Mouse (Mus musculus) C2C12 (cell line): ENCODE results near the gene Celf2. TPM values are rescaled to one million over a fixed set of nuclear protein-coding genes. Genes with fewer than 3 reads are reported as not detected.

Source experiments
- H3K27me3 ChIP-seq: one replicate; pipeline ENCODE4 v1.6.1; 2011; ENCODE audit not compliant: control insufficient read depth, insufficient read depth, insufficient read length
- H3K36me3 ChIP-seq: one replicate; pipeline ENCODE4 v1.6.1; 2011; ENCODE audit not compliant: control insufficient read depth, insufficient read depth
- H3K4me3 ChIP-seq: one replicate; pipeline ENCODE4 v1.5.1; 2011; ENCODE audit warnings: mild to moderate bottlenecking, control low read depth; ENCODE audit not compliant: poor library complexity, insufficient read depth, severe bottlenecking
- H3K79me2 ChIP-seq: one replicate; pipeline ENCODE4 v1.6.1; 2011; ENCODE audit not compliant: control insufficient read depth, insufficient read depth
- H3K79me3 ChIP-seq: one replicate; pipeline ENCODE4 v1.6.1; 2011; ENCODE audit warnings: low read depth, control low read depth
- H3ac ChIP-seq: one replicate; pipeline ENCODE3; 2011; ENCODE audit warnings: low read depth; ENCODE audit not compliant: control insufficient read depth, insufficient read length
- CEBPB ChIP-seq: IDR thresholded peaks from one replicate; pipeline ENCODE4 v1.6.1; 2011; ENCODE audit warnings: low read depth, mild to moderate bottlenecking, control low read depth, moderate library complexity
- CTCF ChIP-seq: IDR thresholded peaks from one replicate; pipeline ENCODE4 v1.5.1; 2011; ENCODE audit not compliant: control insufficient read depth, insufficient read depth, insufficient read length
- FOSL1 ChIP-seq: IDR thresholded peaks from one replicate; pipeline ENCODE4 v1.8.0; 2011; ENCODE audit warnings: mild to moderate bottlenecking, low read length; ENCODE audit not compliant: poor library complexity, insufficient read depth, severe bottlenecking
- MAX ChIP-seq: IDR thresholded peaks from one replicate; pipeline ENCODE4 v1.6.1; 2011; ENCODE audit warnings: mild to moderate bottlenecking, control low read depth
- MYOD1 ChIP-seq: IDR thresholded peaks from one replicate; pipeline ENCODE4 v1.6.1; 2011; ENCODE audit warnings: low read depth; ENCODE audit not compliant: control insufficient read depth, insufficient read length
- MYOG ChIP-seq: IDR thresholded peaks from one replicate; pipeline ENCODE4 v1.6.1; 2011; ENCODE audit not compliant: control insufficient read depth, insufficient read length; ENCODE audit errors: extremely low read depth
- USF1 ChIP-seq: IDR thresholded peaks from one replicate; pipeline ENCODE4 v1.6.1; 2011; ENCODE audit warnings: low read depth, mild to moderate bottlenecking, control low read depth, moderate library complexity
- polyA plus RNA-seq: library from polyadenylated mRNA; unstranded; fragments of >200 nt; fragmentation: generic; extraction: Trizol; gene quantifications from one replicate; pipeline ENCODE4 v1.2.1, GENCODE M21; 2012; ENCODE audit warnings: missing spikeins

Celf2 gene
- polyA plus RNA-seq, 1 experiment = 14.3 TPM

GRCm38 (mm10) chr2:6623802-6624201 is 885.6 kb downstream of the Celf2 start:
- H3K36me3 ChIP-seq = no peaks in the 10 kb centered on the region
- no peaks in the 10 kb centered on the region for H3K27me3 ChIP-seq
- no peaks in the 10 kb centered on the region for H3K79me3 ChIP-seq
- no peak overlapping the region for H3K4me3 ChIP-seq
- TF ChIP-seq MAX (no peak), FOSL1 (no peak), CEBPB (no peak), CTCF (no peak), MYOD1 (no peak), USF1 (no peak), MYOG (no peak)
- H3K79me2 ChIP-seq = no peaks in the 10 kb centered on the region
- H3ac ChIP-seq = no peak overlapping the region

- Histone ChIP-seq H3K27me3 (no peaks in the 10 kb centered on the region), H3ac (no peak overlapping the region), H3K79me2 (no peaks in the 10 kb centered on the region), H3K4me3 (no peak overlapping the region), H3K79me3 (no peaks in the 10 kb centered on the region), H3K36me3 (no peaks in the 10 kb centered on the region)
- TF ChIP-seq MAX = no peak
- TF ChIP-seq USF1 = no peak
- no peak for TF ChIP-seq CEBPB
- TF ChIP-seq CTCF = no peak
- no peak for TF ChIP-seq MYOD1
- no peak for TF ChIP-seq FOSL1
- TF ChIP-seq MYOG = no peak
Measured at GRCm38 (mm10) chr2:6622082-6622481, 887.3 kb downstream of the Celf2 start.

- H3K79me3 ChIP-seq = no peaks in the 10 kb centered on the region
- no peaks in the 10 kb centered on the region for H3K36me3 ChIP-seq
- no peak for TF ChIP-seq MAX
- no peak overlapping the region for H3ac ChIP-seq
- H3K79me2 ChIP-seq = no peaks in the 10 kb centered on the region
- H3K27me3 ChIP-seq = no peaks in the 10 kb centered on the region
- H3K4me3 ChIP-seq = no peak overlapping the region
Measured at GRCm38 (mm10) chr2:6618856-6619255, 890.5 kb downstream of the Celf2 start.

- Histone ChIP-seq H3K79me3 (no peaks in the 10 kb centered on the region), H3ac (no peak overlapping the region)
Measured at GRCm38 (mm10) chr2:6618450-6618849, 890.9 kb downstream of the Celf2 start.

GRCm38 (mm10) chr2:6604347-6604746 is 905.0 kb downstream of the Celf2 start:
- no peaks in the 10 kb centered on the region for H3K36me3 ChIP-seq

More at GRCm38 (mm10) chr2:6618450-6618849, 890.9 kb downstream of the Celf2 start:
- TF ChIP-seq MAX (no peak), USF1 (no peak), CTCF (no peak), MYOG (no peak)
- no peaks in the 10 kb centered on the region for H3K27me3 ChIP-seq
- no peaks in the 10 kb centered on the region for H3K79me2 ChIP-seq
- no peaks in the 10 kb centered on the region for H3K36me3 ChIP-seq
- no peak overlapping the region for H3K4me3 ChIP-seq

GRCm38 (mm10) chr2:6603880-6604279 is 905.5 kb downstream of the Celf2 start:
- no peaks in the 10 kb centered on the region for H3K36me3 ChIP-seq
- TF ChIP-seq MYOG (no peak), MAX (no peak), CEBPB (no peak), FOSL1 (no peak), USF1 (no peak), CTCF (no peak), MYOD1 (no peak)
- H3K4me3 ChIP-seq = no peak overlapping the region
- no peaks in the 10 kb centered on the region for H3K79me2 ChIP-seq
- H3K27me3 ChIP-seq = no peaks in the 10 kb centered on the region
- no peak overlapping the region for H3ac ChIP-seq
- H3K79me3 ChIP-seq = no peaks in the 10 kb centered on the region

More at GRCm38 (mm10) chr2:6604347-6604746, 905.0 kb downstream of the Celf2 start:
- Histone ChIP-seq H3K27me3 (no peaks in the 10 kb centered on the region), H3ac (no peak overlapping the region), H3K79me2 (no peaks in the 10 kb centered on the region), H3K4me3 (no peak overlapping the region), H3K79me3 (no peaks in the 10 kb centered on the region)
- TF ChIP-seq MYOD1 (no peak), CEBPB (no peak), MAX (no peak), MYOG (no peak), CTCF (no peak), USF1 (no peak), FOSL1 (no peak)
